Mouse (Mus musculus) kidney, adult 2 months (tissue): Measurements from ENCODE around the gene Ctnna3. TPM values are rescaled to one million over a fixed set of nuclear protein-coding genes. Genes with fewer than 3 reads are reported as not detected.
A peak's percentile ranks its signal among the peaks of the same experiment; 100 is the strongest.

Source experiments
- DNase-seq: peaks from one replicate; pipeline ENCODE4 v3.0.0; 2021
- H3K27ac ChIP-seq: fragments of 200-500 bp; 2 replicates; pipeline ENCODE4 v1.5.1; 2012; ENCODE audit warnings: low read depth, low read length, control low read depth, inconsistent platforms; ENCODE audit not compliant: insufficient read depth
- H3K27me3 ChIP-seq: fragments of 200-500 bp; replicated peaks from 2 replicates; pipeline ENCODE4 v1.6.1; 2012; ENCODE audit warnings: mild to moderate bottlenecking, moderate library complexity, low read length, inconsistent platforms; ENCODE audit not compliant: control insufficient read depth, insufficient read depth
- H3K36me3 ChIP-seq: fragments of 200-500 bp; 2 replicates; pipeline ENCODE4 v1.6.1; 2012; ENCODE audit warnings: mild to moderate bottlenecking, moderate library complexity, low read length, inconsistent platforms; ENCODE audit not compliant: control insufficient read depth, insufficient read depth
- H3K4me1 ChIP-seq: fragments of 200-500 bp; 2 replicates; pipeline ENCODE4 v1.6.1; 2011; ENCODE audit warnings: low read length; ENCODE audit not compliant: control insufficient read depth, insufficient read depth
- H3K4me3 ChIP-seq: fragments of 200-500 bp; 2 replicates; pipeline ENCODE4 v1.5.1; 2011; ENCODE audit warnings: mild to moderate bottlenecking, low read depth, low read length, control low read depth; ENCODE audit not compliant: insufficient read depth
- CTCF ChIP-seq: fragments of 200-500 bp; conservative IDR thresholded peaks from 2 replicates; pipeline ENCODE4 v1.5.1; 2011; ENCODE audit warnings: low read depth, mild to moderate bottlenecking, control low read depth, low read length, moderate library complexity, mixed read lengths; ENCODE audit not compliant: insufficient read depth, insufficient read length
- POLR2A ChIP-seq: fragments of 200-500 bp; IDR thresholded peaks from one replicate; pipeline ENCODE4 v1.6.1; 2011; ENCODE audit warnings: low read depth, low read length, control low read depth
- whole genome bisulfite sequencing: fragments of 180-500 bp; shearing (Covaris S2); methylation state at CpG from one replicate; pipeline ENCODE4 v1.1.7; 2018; 5-methylcytosine and 5-hydroxymethylcytosine counted together
- polyA plus RNA-seq: library from polyadenylated mRNA; depleted of rRNA; stranded (reverse); fragments of >200 nt; gene quantifications from 2 replicates; pipeline ENCODE4 v1.2.3, GENCODE M21; 2012

Gene Ctnna3
- polyA plus RNA-seq, 1 experiment: 0.09 TPM

DNA sequence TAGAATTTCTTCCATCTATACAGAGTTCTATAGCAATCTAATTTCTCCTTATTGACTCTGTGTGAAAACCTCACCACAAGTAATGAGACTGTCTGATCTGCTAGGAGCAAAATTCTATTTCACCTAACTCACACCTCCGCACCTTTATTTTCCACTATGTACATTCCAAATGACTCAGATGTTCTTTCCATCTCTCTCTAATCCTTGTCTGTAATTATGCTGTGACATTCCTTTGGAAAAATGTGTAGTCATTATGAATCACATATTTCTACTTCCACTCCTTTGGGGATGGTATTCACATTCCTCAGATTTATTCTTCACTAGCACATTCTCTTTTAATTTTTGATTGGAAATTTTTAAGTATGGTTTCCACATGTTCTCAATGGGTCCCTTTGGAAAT is 1406.4 kb downstream of the Ctnna3 start:
- TF ChIP-seq CTCF (no peak), POLR2A (no peak)
- no peaks in the 10 kb centered on the region for H3K27me3 ChIP-seq
- H3K36me3 ChIP-seq: no peaks in the 10 kb centered on the region
- no peak for DNase-seq
- H3K4me3 ChIP-seq: no peak overlapping the region
- H3K27ac ChIP-seq: no peak overlapping the region
- WGBS: 98% methylated on average over 1 of the region's 1 CpGs
- H3K4me1 ChIP-seq: no peaks in the 10 kb centered on the region

- H3K36me3 ChIP-seq: no peaks in the 10 kb centered on the region
- no peaks in the 10 kb centered on the region for H3K4me1 ChIP-seq
- no peak overlapping the region for H3K4me3 ChIP-seq
- 55% methylated on average over 2 of the region's 2 CpGs for WGBS
- H3K27ac ChIP-seq: no peak overlapping the region
- peak; percentile 58 for TF ChIP-seq CTCF
- no peak for TF ChIP-seq POLR2A
- peak; percentile 63 for DNase-seq
- H3K27me3 ChIP-seq: no peaks in the 10 kb centered on the region
These were observed 1431.5 kb downstream of the Ctnna3 start for GRCm38 (mm10) chr10:64861439-64861838.

DNA sequence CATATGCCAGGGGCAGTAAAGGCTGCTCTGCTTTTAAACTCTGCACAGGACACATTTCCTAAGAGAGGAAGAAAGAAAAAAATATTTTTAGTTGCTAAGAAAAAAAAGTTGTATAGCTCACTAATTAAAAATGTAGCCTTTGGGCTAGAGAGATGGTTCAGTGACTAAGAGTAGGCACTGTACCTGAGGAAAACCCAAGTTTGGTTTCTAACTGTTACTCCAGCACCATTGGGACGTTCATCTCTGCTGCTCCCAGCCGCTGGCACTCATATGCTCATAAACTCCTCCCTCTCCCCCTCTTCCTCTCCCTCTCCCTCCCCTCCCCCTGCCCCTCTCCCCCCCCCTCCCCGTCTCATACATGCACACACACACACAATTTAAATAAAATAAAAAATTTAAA is 1441.0 kb downstream of the Ctnna3 start:
- TF ChIP-seq POLR2A (no peak), CTCF (no peak)
- peak overlapping the region; percentile 56; the same call in 1 of the 2 replicates for H3K27ac ChIP-seq
- no peaks in the 10 kb centered on the region for H3K36me3 ChIP-seq
- DNase-seq: peak; percentile 54
- H3K4me1 ChIP-seq: peaks cover 7% of the 10 kb centered on the region
- H3K27me3 ChIP-seq: no peaks in the 10 kb centered on the region
- H3K4me3 ChIP-seq: no peak overlapping the region
- WGBS: 34% methylated on average over 3 of the region's 3 CpGs

- no peak for TF ChIP-seq POLR2A
- TF ChIP-seq CTCF: no peak
- 39% methylated on average over 2 of the region's 2 CpGs for WGBS
These were observed 1446.6 kb downstream of the Ctnna3 start for GRCm38 (mm10) chr10:64876506-64876905.

DNA sequence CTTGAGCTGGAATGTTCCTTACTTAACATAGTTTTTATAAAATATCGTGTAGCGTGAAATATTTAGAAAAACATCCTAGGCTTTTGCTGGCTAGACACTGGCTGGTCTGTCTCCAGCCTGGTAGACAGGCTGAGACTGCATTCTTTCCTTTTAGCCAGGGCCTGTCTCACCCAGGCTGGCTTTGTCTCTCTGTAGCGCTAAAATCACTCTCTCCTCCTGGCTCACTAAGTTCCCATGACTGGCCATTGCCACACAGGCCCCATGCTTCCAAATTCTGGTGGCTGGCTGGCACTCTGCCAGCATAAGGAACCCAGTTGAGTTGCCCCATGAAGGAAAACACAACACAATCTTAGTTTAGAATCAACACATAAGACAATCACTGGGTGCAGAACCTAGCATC is 1450.0 kb downstream of the Ctnna3 start:
- 80% methylated on average over 3 of the region's 3 CpGs for WGBS
- Histone ChIP-seq H3K36me3 (no peaks in the 10 kb centered on the region), H3K4me3 (no peak overlapping the region), H3K4me1 (peaks cover 3% of the 10 kb centered on the region; the same call in 1 of the 2 replicates), H3K27ac (no peak overlapping the region), H3K27me3 (no peaks in the 10 kb centered on the region)
- TF ChIP-seq CTCF (no peak), POLR2A (no peak)
- DNase-seq: no peak

More at GRCm38 (mm10) chr10:64876506-64876905, 1446.6 kb downstream of the Ctnna3 start:
- DNase-seq: peak; percentile 54
- Histone ChIP-seq H3K27ac (peak overlapping the region; percentile 70; the same call in 1 of the 2 replicates), H3K27me3 (no peaks in the 10 kb centered on the region), H3K4me1 (peaks cover 3% of the 10 kb centered on the region; the same call in 1 of the 2 replicates), H3K4me3 (no peak overlapping the region), H3K36me3 (no peaks in the 10 kb centered on the region)

- Histone ChIP-seq H3K36me3 (no peaks in the 10 kb centered on the region), H3K27me3 (no peaks in the 10 kb centered on the region), H3K4me3 (no peak overlapping the region), H3K27ac (no peak overlapping the region), H3K4me1 (no peaks in the 10 kb centered on the region)
- 88% methylated on average over 9 of the region's 9 CpGs for WGBS
- DNase-seq: no peak
- no peak for TF ChIP-seq POLR2A
- TF ChIP-seq CTCF: no peak
These were observed 1457.0 kb downstream of the Ctnna3 start for GRCm38 (mm10) chr10:64886946-64887345.

DNA sequence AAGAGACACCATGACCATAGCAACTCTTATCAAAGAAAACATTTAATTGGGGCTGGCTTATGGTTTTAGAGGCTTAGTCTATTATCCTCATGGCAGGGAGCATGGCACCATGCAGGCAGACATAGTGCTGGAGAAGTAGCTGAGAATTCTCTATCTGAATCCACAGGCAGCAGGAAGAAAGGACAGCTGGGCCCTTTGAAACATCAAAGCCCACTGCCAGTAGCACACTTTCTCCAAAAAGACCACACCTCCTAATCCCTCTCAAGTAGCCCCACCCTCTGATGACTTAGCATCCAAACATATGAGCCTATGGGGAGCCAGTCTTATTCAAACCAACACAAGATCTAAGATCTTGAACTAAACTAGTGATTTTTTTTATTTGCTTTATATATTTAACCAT is 1462.6 kb downstream of the Ctnna3 start:
- DNase-seq: no peak
- Histone ChIP-seq H3K27ac (no peak overlapping the region), H3K36me3 (no peaks in the 10 kb centered on the region), H3K27me3 (no peaks in the 10 kb centered on the region), H3K4me1 (no peaks in the 10 kb centered on the region), H3K4me3 (no peak overlapping the region)
- TF ChIP-seq POLR2A: no peak
- no peak for TF ChIP-seq CTCF
